Mouse (Mus musculus): ENCODE results near the gene Col5a1.

GRCm38 (mm10) chr2:27917177-27917576, 31.0 kb downstream of the Col5a1 start:
- TF ChIP-seq CTCF (IDR thresholded peaks at IDR 0.05; ENCODE audit: extremely low read depth, insufficient read depth, insufficient read length, insufficient replicate concordance): no peak
- no peak for TF ChIP-seq POLR2A (IDR thresholded peaks at IDR 0.05; ENCODE audit: low read depth, low read length)

Data from spleen, adult 2 months (tissue).